Mouse (Mus musculus) forelimb bud, embryonic 11.5 days (tissue): ENCODE results near the gene Dolpp1.

ENCODE experiments used
- DNase-seq: peaks from one replicate; pipeline ENCODE4 v3.0.0-alpha.2; 2012; ENCODE audit warnings: low read depth, low spot score

The Dolpp1 gene

GRCm38 (mm10) chr2:30377721-30378120 is 14.3 kb upstream of the Dolpp1 start:
- DNase-seq: no peak

GRCm38 (mm10) chr2:30379307-30379706 is 12.7 kb upstream of the Dolpp1 start:
- no peak for DNase-seq

GRCm38 (mm10) chr2:30380564-30381376 is 11.3 kb upstream of the Dolpp1 start:
- DNase-seq: no peak

- DNase-seq: no peak
These were observed 10.7 kb upstream of the Dolpp1 start for GRCm38 (mm10) chr2:30381377-30381725.

- no peak for DNase-seq
These were observed 7.2 kb upstream of the Dolpp1 start for GRCm38 (mm10) chr2:30384814-30385213.

GRCm38 (mm10) chr2:30385591-30385990 is 6.5 kb upstream of the Dolpp1 start:
- no peak for DNase-seq

- DNase-seq: no peak
These were observed 5.1 kb upstream of the Dolpp1 start for GRCm38 (mm10) chr2:30386913-30387312.

GRCm38 (mm10) chr2:30389000-30389399 is 3.1 kb upstream of the Dolpp1 start:
- DNase-seq: no peak

- peak; percentile 88 for DNase-seq
These were observed 719 bp downstream of the Dolpp1 start for GRCm38 (mm10) chr2:30392577-30393369.

GRCm38 (mm10) chr2:30393370-30393656 is 1.3 kb downstream of the Dolpp1 start:
- DNase-seq: no peak

- no peak for DNase-seq
These were observed 3.7 kb downstream of the Dolpp1 start for GRCm38 (mm10) chr2:30395757-30396156.

- DNase-seq: no peak
These were observed 4.2 kb downstream of the Dolpp1 start for GRCm38 (mm10) chr2:30396246-30396645.

GRCm38 (mm10) chr2:30397986-30398512 is 6.0 kb downstream of the Dolpp1 start:
- DNase-seq: no peak

- DNase-seq: no peak
These were observed 7.4 kb downstream of the Dolpp1 start for GRCm38 (mm10) chr2:30399191-30400171.

GRCm38 (mm10) chr2:30401581-30401980 is 9.5 kb downstream of the Dolpp1 start:
- no peak for DNase-seq

GRCm38 (mm10) chr2:30402351-30402826 is 10.3 kb downstream of the Dolpp1 start:
- no peak for DNase-seq

- no peak for DNase-seq
These were observed 10.8 kb downstream of the Dolpp1 start for GRCm38 (mm10) chr2:30402843-30403242.

GRCm38 (mm10) chr2:30403870-30404269 is 11.8 kb downstream of the Dolpp1 start:
- no peak for DNase-seq

GRCm38 (mm10) chr2:30407221-30407620 is 15.2 kb downstream of the Dolpp1 start:
- DNase-seq: no peak

GRCm38 (mm10) chr2:30407778-30408177 is 15.7 kb downstream of the Dolpp1 start:
- DNase-seq: no peak

GRCm38 (mm10) chr2:30408452-30409100 is 16.5 kb downstream of the Dolpp1 start:
- DNase-seq: no peak
